Comparison of ENCODE assay signal across 8 mouse cellular contexts in genomic region chr10:77978351-77979350, GRCm38 (mm10). TPM values are rescaled to one million over a fixed set of nuclear protein-coding genes. Genes with fewer than 3 reads are reported as not detected.
DNase-seq lines count a peak whose midpoint lies in the region; ATAC-seq and TF ChIP-seq lines count a peak whose summit lies in the region.

1810043G02Rik (plus strand) TSS chr10:77978524.

- WGBS in forebrain, embryonic 11.5 days: 1% methylated on average over 50 of the region's 57 CpGs
- 2% methylated on average over 56 of the region's 57 CpGs for WGBS in heart, embryonic 16.5 days
- 2% methylated on average over 57 of the region's 57 CpGs for WGBS in liver, embryonic 15.5 days (ENCODE audit: insufficient replicate concordance)
- under 1% methylated on average over 57 of the region's 57 CpGs for WGBS in neural tube, embryonic 12.5 days

- H3K9ac ChIP-seq in CH12.LX (ENCODE audit: insufficient read depth, low read depth): peak within 1 kb of the TSS; percentile 63
- H3K9ac ChIP-seq in forebrain, embryonic 11.5 days (ENCODE audit: low read length): peak within 1 kb of the TSS; percentile 80
- peak within 1 kb of the TSS; percentile 87 for H3K9ac ChIP-seq in heart, embryonic 16.5 days (ENCODE audit: low read length)
- H3K9ac ChIP-seq in liver, embryonic 15.5 days: peak within 1 kb of the TSS; percentile 71
- H3K9ac ChIP-seq in neural tube, embryonic 12.5 days: peak within 1 kb of the TSS; percentile 73

- H3K4me3 ChIP-seq in CH12.LX (replicated peaks in 1 of 3; ENCODE audit: low read depth in 2 of 3, low read length in 2 of 3, poor library complexity in 1 of 3): peak within 1 kb of the TSS; percentile 61 to 80 (median 62)
- peak within 1 kb of the TSS; percentile 70 for H3K4me3 ChIP-seq in forebrain, embryonic 11.5 days (ENCODE audit: low read depth, low read length)
- H3K4me3 ChIP-seq in heart, embryonic 16.5 days (ENCODE audit: low read length): peak within 1 kb of the TSS; percentile 67
- peak within 1 kb of the TSS; percentile 66 for H3K4me3 ChIP-seq in liver, embryonic 15.5 days (replicated peaks)
- H3K4me3 ChIP-seq in neural tube, embryonic 12.5 days: peak within 1 kb of the TSS; percentile 72

- peak; percentile 97 for ATAC-seq in forebrain, embryonic 11.5 days (replicated peaks; ENCODE audit: low FRiP score)
- peak; percentile 97 for ATAC-seq in heart, embryonic 16.5 days (replicated peaks; ENCODE audit: extremely low read depth, insufficient read depth, low FRiP score)
- peak; percentile 96 for ATAC-seq in liver, embryonic 15.5 days (ENCODE audit: insufficient read depth)
- ATAC-seq in neural tube, embryonic 12.5 days (ENCODE audit: low FRiP score, low read depth): peak; percentile 96

- no peak for TF ChIP-seq CTCF in CH12.LX (conservative IDR thresholded peaks at IDR 0.05 in 1 of 2, IDR thresholded peaks at IDR 0.05 in 1 of 2; ENCODE audit: low read depth in 2 of 2, low read length in 2 of 2)

- in situ Hi-C loops in CH12.LX (cut with MboI; ENCODE audit: low pct_ligation_motif_present, low pct_unique_long_range_greater_than_20kb, low sequenced_read_pairs): no loop called here

- dilution Hi-C loops in CH12.LX (cut with MboI; ENCODE audit: extremely low pct_ligation_motif_present, extremely low pct_unique_long_range_greater_than_20kb, low sequenced_read_pairs): no loop called here

- no peak for TF ChIP-seq EP300 in CH12.LX (IDR thresholded peaks at IDR 0.05; ENCODE audit: low read length)

- H3K36me3 ChIP-seq in CH12.LX (replicated peaks in 1 of 2; ENCODE audit: control insufficient read depth in 1 of 2, insufficient read depth in 1 of 2, low read length in 1 of 2): peaks cover 0 to 17% of the 10 kb centered on the region in 2 experiments
- H3K36me3 ChIP-seq in forebrain, embryonic 11.5 days (ENCODE audit: control insufficient read depth, insufficient read depth, low read length): no peaks in the 10 kb centered on the region; the same call in 1 of the 2 replicates
- H3K36me3 ChIP-seq in heart, embryonic 16.5 days (ENCODE audit: control insufficient read depth, insufficient read depth): no peaks in the 10 kb centered on the region
- no peaks in the 10 kb centered on the region for H3K36me3 ChIP-seq in liver, embryonic 15.5 days (replicated peaks)
- peaks cover 24% of the 10 kb centered on the region for H3K36me3 ChIP-seq in neural tube, embryonic 12.5 days

- no peak within 1 kb of the TSS for H3K27ac ChIP-seq in CH12.LX (ENCODE audit: insufficient read depth, low read depth)
- peak within 1 kb of the TSS; percentile 62 for H3K27ac ChIP-seq in forebrain, embryonic 11.5 days (ENCODE audit: low read depth, low read length)
- peak within 1 kb of the TSS; percentile 48; the same call in 1 of the 2 replicates for H3K27ac ChIP-seq in heart, embryonic 16.5 days (ENCODE audit: low read length)
- H3K27ac ChIP-seq in liver, embryonic 15.5 days (replicated peaks): no peak within 1 kb of the TSS; the same call in 1 of the 2 replicates
- H3K27ac ChIP-seq in neural tube, embryonic 12.5 days: no peak within 1 kb of the TSS

- peaks cover 35% of the 10 kb centered on the region for H3K27me3 ChIP-seq in CH12.LX (replicated peaks)
- no peaks in the 10 kb centered on the region for H3K27me3 ChIP-seq in forebrain, embryonic 11.5 days (ENCODE audit: control insufficient read depth, insufficient read depth, low read length)
- H3K27me3 ChIP-seq in heart, embryonic 16.5 days (ENCODE audit: control insufficient read depth, insufficient read depth, low read length): no peaks in the 10 kb centered on the region
- H3K27me3 ChIP-seq in liver, embryonic 15.5 days: no peaks in the 10 kb centered on the region; the same call in 1 of the 2 replicates
- no peaks in the 10 kb centered on the region for H3K27me3 ChIP-seq in neural tube, embryonic 12.5 days (replicated peaks)

- peak within 1 kb of the TSS; percentile 79 for H3K4me2 ChIP-seq in CH12.LX (ENCODE audit: insufficient read depth, low read depth, poor library complexity, severe bottlenecking)
- peak within 1 kb of the TSS; percentile 69 for H3K4me2 ChIP-seq in forebrain, embryonic 11.5 days (ENCODE audit: low read depth, low read length, severe bottlenecking)
- peak within 1 kb of the TSS; percentile 84 for H3K4me2 ChIP-seq in heart, embryonic 16.5 days (ENCODE audit: low read depth, low read length)
- peak within 1 kb of the TSS; percentile 92 for H3K4me2 ChIP-seq in liver, embryonic 15.5 days
- peak within 1 kb of the TSS; percentile 82 for H3K4me2 ChIP-seq in neural tube, embryonic 12.5 days (replicated peaks)

- peak; percentile 94 for DNase-seq in CH12.LX (ENCODE audit: extremely low read depth)
- peak; percentile 93 for DNase-seq in c-Kit-positive CD71-positive TER-119-negative erythroid progenitor cells, embryonic 14.5 days (ENCODE audit: low read depth)
- DNase-seq in forebrain, embryonic 11.5 days (ENCODE audit: low spot score): peak; percentile 99
- DNase-seq in kidney, postnatal 36 days: peak; percentile 100
- DNase-seq in telencephalon, adult 2 months (ENCODE audit: low read depth, low spot score): peak; percentile 87

- TF ChIP-seq RAD21 in CH12.LX (IDR thresholded peaks at IDR 0.05; ENCODE audit: low read depth, low read length): no peak

- no peaks in the 10 kb centered on the region for H3K9me3 ChIP-seq in CH12.LX (replicated peaks; ENCODE audit: low read length)
- no peaks in the 10 kb centered on the region for H3K9me3 ChIP-seq in forebrain, embryonic 11.5 days (ENCODE audit: control insufficient read depth, low read length)
- no peaks in the 10 kb centered on the region for H3K9me3 ChIP-seq in heart, embryonic 16.5 days (replicated peaks; ENCODE audit: control insufficient read depth, low read length)
- H3K9me3 ChIP-seq in liver, embryonic 15.5 days (replicated peaks): no peaks in the 10 kb centered on the region
- no peaks in the 10 kb centered on the region for H3K9me3 ChIP-seq in neural tube, embryonic 12.5 days

- peaks cover 4 to 13% of the 10 kb centered on the region in 2 experiments; a peak in 2 of 4 replicates for H3K4me1 ChIP-seq in CH12.LX (ENCODE audit: control insufficient read depth in 1 of 2, insufficient read depth in 2 of 2)
- H3K4me1 ChIP-seq in forebrain, embryonic 11.5 days (replicated peaks; ENCODE audit: control insufficient read depth, insufficient read depth, low read length): 0 out of 2 replicates have a peak, but pooled peaks cover 4% of the 10 kb centered on the region
- H3K4me1 ChIP-seq in heart, embryonic 16.5 days (ENCODE audit: control insufficient read depth, insufficient read depth, low read length): peaks cover 3% of the 10 kb centered on the region; the same call in 1 of the 2 replicates
- H3K4me1 ChIP-seq in liver, embryonic 15.5 days (replicated peaks): peaks cover 15% of the 10 kb centered on the region
- H3K4me1 ChIP-seq in neural tube, embryonic 12.5 days: peaks cover 11% of the 10 kb centered on the region

- no peaks in the 10 kb centered on the region for H3K79me2 ChIP-seq in CH12.LX (replicated peaks; ENCODE audit: control insufficient read depth, extremely low read depth, insufficient read depth, poor library complexity, severe bottlenecking)

- TF ChIP-seq POLR2A in CH12.LX (IDR thresholded peaks at IDR 0.05; ENCODE audit: low read depth, low read length): peak; percentile 91

TF ChIP-seq in CH12.LX, 34 proteins besides CTCF, POLR2A, EP300 and RAD21:
- 0 out of 2 replicates have a peak, but pooled peaks have one; percentile 66 for TF ChIP-seq MAX (IDR thresholded peaks at IDR 0.05; ENCODE audit: low read length)
- peak; percentile 96 for TF ChIP-seq NRF1 (IDR thresholded peaks at IDR 0.05; ENCODE audit: low read depth, low read length)
- TF ChIP-seq TCF12 (IDR thresholded peaks at IDR 0.05; ENCODE audit: low read depth, low read length): peak; percentile 68; the same call in 1 of the 2 replicates
- peak; percentile 100 for TF ChIP-seq ELF1 (IDR thresholded peaks at IDR 0.05; ENCODE audit: low read depth, low read length)
- no peak for TF ChIP-seq UBTF (IDR thresholded peaks at IDR 0.05; ENCODE audit: low read depth, low read length)
- peak; percentile 84 for TF ChIP-seq NELFE (IDR thresholded peaks at IDR 0.05; ENCODE audit: low read depth, low read length)
- TF ChIP-seq MXI1 (IDR thresholded peaks at IDR 0.05; ENCODE audit: low read depth, low read length): peak; percentile 91
- TF ChIP-seq CHD1 (IDR thresholded peaks at IDR 0.05; ENCODE audit: low read depth, low read length): no peak
- TF ChIP-seq HCFC1 (IDR thresholded peaks at IDR 0.05; ENCODE audit: low read depth, low read length): peak; percentile 85

RNA-seq across cellular contexts. Expression of gene 1810043G02Rik, which starts in this region (rescaled TPM):
- total RNA-seq in CH12.LX (2012; rRNA removed) (5.1 and 6.2 TPM in 2 replicates), CH12.LX (2014; rRNA removed) (3.3 and 4.1 TPM in 2 replicates)
- polyA plus RNA-seq in CH12.LX (2012; ENCODE audit: insufficient read length, low read depth): 3.3 and 4.3 TPM in 2 replicates
- 34.9 and 38.6 TPM in 2 replicates for polyA plus RNA-seq in forebrain, embryonic 11.5 days (2014; fragmentation: Nextera tagmentation; extraction: Ambion mirVana)
- 19.4 and 20.9 TPM in 2 replicates for polyA plus RNA-seq in heart, embryonic 16.5 days (2015; fragmentation: Nextera tagmentation; extraction: Ambion mirVana)
- polyA plus RNA-seq in liver, embryonic 15.5 days (2015; fragmentation: Nextera tagmentation; extraction: Ambion mirVana): 4.4 and 4.7 TPM in 2 replicates
- polyA plus RNA-seq in neural tube, embryonic 12.5 days (2016; fragmentation: Nextera tagmentation; extraction: Ambion mirVana): 35.4 and 35.8 TPM in 2 replicates

Comparison
In these comparisons a context has a peak if more than half of its experiments do, and no peak if none do; other contexts are left out.
1. H3K27ac ChIP-seq: peak in forebrain, embryonic 11.5 days (single experiment) and heart, embryonic 16.5 days (single experiment); none in CH12.LX (single experiment), liver, embryonic 15.5 days (single experiment) and neural tube, embryonic 12.5 days (single experiment).
2. Peak in every context shown above with its lines, with median percentiles within 50 percentile points of each other: DNase-seq, H3K4me2 ChIP-seq, H3K4me3 ChIP-seq, H3K9ac ChIP-seq and ATAC-seq.